Mouse (Mus musculus) C2C12 (cell line): ENCODE measurements around the gene Arhgef16. TPM values are rescaled to one million over a fixed set of nuclear protein-coding genes. Genes with fewer than 3 reads are reported as not detected.

Experiments used
- H3K27me3 ChIP-seq: one replicate; pipeline ENCODE4 v1.6.1; 2011; ENCODE audit not compliant: control insufficient read depth, insufficient read depth, insufficient read length
- H3K36me3 ChIP-seq: one replicate; pipeline ENCODE4 v1.6.1; 2011; ENCODE audit not compliant: control insufficient read depth, insufficient read depth
- H3K4me3 ChIP-seq: one replicate; pipeline ENCODE4 v1.5.1; 2011; ENCODE audit warnings: mild to moderate bottlenecking, control low read depth; ENCODE audit not compliant: poor library complexity, insufficient read depth, severe bottlenecking
- H3K79me2 ChIP-seq: one replicate; pipeline ENCODE4 v1.6.1; 2011; ENCODE audit not compliant: control insufficient read depth, insufficient read depth
- H3K79me3 ChIP-seq: one replicate; pipeline ENCODE4 v1.6.1; 2011; ENCODE audit warnings: low read depth, control low read depth
- H3ac ChIP-seq: one replicate; pipeline ENCODE3; 2011; ENCODE audit warnings: low read depth; ENCODE audit not compliant: control insufficient read depth, insufficient read length
- CEBPB ChIP-seq: IDR thresholded peaks from one replicate; pipeline ENCODE4 v1.6.1; 2011; ENCODE audit warnings: low read depth, mild to moderate bottlenecking, control low read depth, moderate library complexity
- CTCF ChIP-seq: IDR thresholded peaks from one replicate; pipeline ENCODE4 v1.5.1; 2011; ENCODE audit not compliant: control insufficient read depth, insufficient read depth, insufficient read length
- FOSL1 ChIP-seq: IDR thresholded peaks from one replicate; pipeline ENCODE4 v1.8.0; 2011; ENCODE audit warnings: mild to moderate bottlenecking, low read length; ENCODE audit not compliant: poor library complexity, insufficient read depth, severe bottlenecking
- MAX ChIP-seq: IDR thresholded peaks from one replicate; pipeline ENCODE4 v1.6.1; 2011; ENCODE audit warnings: mild to moderate bottlenecking, control low read depth
- MYOD1 ChIP-seq: IDR thresholded peaks from one replicate; pipeline ENCODE4 v1.6.1; 2011; ENCODE audit warnings: low read depth; ENCODE audit not compliant: control insufficient read depth, insufficient read length
- MYOG ChIP-seq: IDR thresholded peaks from one replicate; pipeline ENCODE4 v1.6.1; 2011; ENCODE audit not compliant: control insufficient read depth, insufficient read length; ENCODE audit errors: extremely low read depth
- USF1 ChIP-seq: IDR thresholded peaks from one replicate; pipeline ENCODE4 v1.6.1; 2011; ENCODE audit warnings: low read depth, mild to moderate bottlenecking, control low read depth, moderate library complexity
- polyA plus RNA-seq: library from polyadenylated mRNA; unstranded; fragments of >200 nt; fragmentation: generic; extraction: Trizol; gene quantifications from one replicate; pipeline ENCODE4 v1.2.1, GENCODE M21; 2012; ENCODE audit warnings: missing spikeins

Arhgef16 gene
- polyA plus RNA-seq, 1 experiment, result not detected

- H3K79me2 ChIP-seq, result no peaks in the 10 kb centered on the region
- no peaks in the 10 kb centered on the region for H3K79me3 ChIP-seq
- H3K27me3 ChIP-seq, result no peaks in the 10 kb centered on the region
- no peaks in the 10 kb centered on the region for H3K36me3 ChIP-seq
- no peak overlapping the region for H3ac ChIP-seq
- TF ChIP-seq FOSL1, result no peak
- no peak for TF ChIP-seq CTCF
- TF ChIP-seq CEBPB, result no peak
- no peak for TF ChIP-seq MYOD1
- TF ChIP-seq MAX, result no peak
- TF ChIP-seq MYOG, result no peak
- TF ChIP-seq USF1, result no peak
- no peak overlapping the region for H3K4me3 ChIP-seq
Measured at GRCm38 (mm10) chr4:154232295-154232694, 69.2 kb downstream of the Arhgef16 start.

GRCm38 (mm10) chr4:154231380-154231779 is 70.1 kb downstream of the Arhgef16 start:
- no peaks in the 10 kb centered on the region for H3K79me2 ChIP-seq
- H3ac ChIP-seq, result no peak overlapping the region
- no peaks in the 10 kb centered on the region for H3K79me3 ChIP-seq
- peaks cover 3% of the 10 kb centered on the region for H3K27me3 ChIP-seq
- H3K4me3 ChIP-seq, result no peak overlapping the region
- TF ChIP-seq FOSL1, result no peak
- TF ChIP-seq CEBPB, result no peak
- no peak for TF ChIP-seq MYOG
- no peak for TF ChIP-seq USF1
- TF ChIP-seq MYOD1, result no peak
- no peak for TF ChIP-seq MAX
- no peak for TF ChIP-seq CTCF
- H3K36me3 ChIP-seq, result no peaks in the 10 kb centered on the region

- Histone ChIP-seq H3K36me3 (no peaks in the 10 kb centered on the region), H3K27me3 (peaks cover 3% of the 10 kb centered on the region), H3K79me2 (no peaks in the 10 kb centered on the region), H3K79me3 (no peaks in the 10 kb centered on the region), H3K4me3 (no peak overlapping the region), H3ac (no peak overlapping the region)
- TF ChIP-seq CEBPB (no peak), CTCF (no peak), USF1 (no peak), MAX (no peak), FOSL1 (no peak), MYOG (no peak), MYOD1 (no peak)
Measured at GRCm38 (mm10) chr4:154229569-154229968, 71.9 kb downstream of the Arhgef16 start.

Other genes starting within 250 kb of the Arhgef16 start
- 0.01 TPM for gene Trp73, start 161.5 kb downstream of the Arhgef16 start, polyA plus RNA-seq
- gene Wrap73, start 159.3 kb downstream of the Arhgef16 start, polyA plus RNA-seq, result 21.7 TPM
- 57.3 TPM for gene Tprgl, start 141.0 kb downstream of the Arhgef16 start, polyA plus RNA-seq
- gene Megf6, start 130.9 kb downstream of the Arhgef16 start, polyA plus RNA-seq, result 0.08 TPM
- gene B230104I21Rik, start 34.5 kb upstream of the Arhgef16 start, polyA plus RNA-seq, result not detected